Mouse (Mus musculus): ENCODE measurements around the gene Tpp2. TPM values are rescaled to one million over a fixed set of nuclear protein-coding genes. Genes with fewer than 3 reads are reported as not detected.

Gene Tpp2
- 135 TPM for polyA plus RNA-seq (2014; fragmentation: Illumina TruSeq; extraction: RNeasy Lipid Tissue Mini Kit (QIAGEN cat#74804); ENCODE audit: low read depth, low replicate concordance)

GRCm38 (mm10) chr1:43933488-43934415, at the start of gene Tpp2:
TSS of gene Tpp2 (plus strand) at chr1:43933647.

GRCm38 (mm10) chr1:44019934-44020333, 86.5 kb downstream of the Tpp2 start, which contains the start of gene Mettl21c:
TSS of gene Mettl21c (minus strand) at chr1:44020034.

Other genes starting within 250 kb of the Tpp2 start
- gene 1500015O10Rik, start 203.0 kb upstream of the Tpp2 start, polyA plus RNA-seq (2014; fragmentation: Illumina TruSeq; extraction: RNeasy Lipid Tissue Mini Kit (QIAGEN cat#74804); ENCODE audit: low read depth, low replicate concordance), result 0.54 TPM
- gene Uxs1, start 105.8 kb upstream of the Tpp2 start, polyA plus RNA-seq (2014; fragmentation: Illumina TruSeq; extraction: RNeasy Lipid Tissue Mini Kit (QIAGEN cat#74804); ENCODE audit: low read depth, low replicate concordance), result 76.6 TPM
- gene Mettl21c, start 86.4 kb downstream of the Tpp2 start, polyA plus RNA-seq (2014; fragmentation: Illumina TruSeq; extraction: RNeasy Lipid Tissue Mini Kit (QIAGEN cat#74804); ENCODE audit: low read depth, low replicate concordance), result not detected
- 0.63 TPM for gene Gm8251, start 128.3 kb downstream of the Tpp2 start, polyA plus RNA-seq (2014; fragmentation: Illumina TruSeq; extraction: RNeasy Lipid Tissue Mini Kit (QIAGEN cat#74804); ENCODE audit: low read depth, low replicate concordance)
- 46.0 TPM for gene Tex30, start 168.8 kb downstream of the Tpp2 start, polyA plus RNA-seq (2014; fragmentation: Illumina TruSeq; extraction: RNeasy Lipid Tissue Mini Kit (QIAGEN cat#74804); ENCODE audit: low read depth, low replicate concordance)
- 24.3 TPM for gene Kdelc1, start 185.2 kb downstream of the Tpp2 start, polyA plus RNA-seq (2014; fragmentation: Illumina TruSeq; extraction: RNeasy Lipid Tissue Mini Kit (QIAGEN cat#74804); ENCODE audit: low read depth, low replicate concordance)
- 50.9 TPM for gene Bivm, start 185.3 kb downstream of the Tpp2 start, polyA plus RNA-seq (2014; fragmentation: Illumina TruSeq; extraction: RNeasy Lipid Tissue Mini Kit (QIAGEN cat#74804); ENCODE audit: low read depth, low replicate concordance)
- 36.4 TPM for gene Ercc5, start 214.1 kb downstream of the Tpp2 start, polyA plus RNA-seq (2014; fragmentation: Illumina TruSeq; extraction: RNeasy Lipid Tissue Mini Kit (QIAGEN cat#74804); ENCODE audit: low read depth, low replicate concordance)

Data from sigmoid colon, adult 10 weeks (tissue).